Comparison of ENCODE assay signal across 8 mouse cellular contexts in genomic region chr3:95356701-95357449, GRCm38 (mm10). TPM values are rescaled to one million over a fixed set of nuclear protein-coding genes. Genes with fewer than 3 reads are reported as not detected.
A peak's percentile ranks its signal among the peaks of the same experiment; 100 is the strongest.
DNase-seq lines count a peak whose midpoint lies in the region; ATAC-seq and TF ChIP-seq lines count a peak whose summit lies in the region.
"Not testable (repeated sequence)": the region's sequence is repeated elsewhere in the genome, so short reads cannot be mapped to it uniquely, and the experiment has no call there.

TSS of gene Setdb1 (minus strand) at chr3:95357202.

- ATAC-seq in activated CD4-positive, CD25-positive, alpha-beta regulatory T cell, adult 4 months: peak; percentile 87

- H3K9me3 ChIP-seq in megakaryocyte, embryonic 14.5 days: peaks cover 19% of the 10 kb centered on the region

- not testable (repeated sequence) for TF ChIP-seq POLR2A in cortical plate, adult 2 months (IDR thresholded peaks at IDR 0.05; ENCODE audit: extremely low read depth, insufficient read depth, low read length)

- TF ChIP-seq CTCF in cortical plate, adult 2 months (IDR thresholded peaks at IDR 0.05; ENCODE audit: extremely low read depth, insufficient read depth, low read length): not testable (repeated sequence)

- H3K27me3 ChIP-seq in megakaryocyte, embryonic 14.5 days (replicated peaks): not testable (repeated sequence)

- peak; percentile 86 to 89 for DNase-seq in gastrocnemius, adult 8-10 months (ENCODE audit: low spot score in 2 of 2)
- peak; percentile 96 for DNase-seq in hindlimb bud, embryonic 11.5 days (ENCODE audit: extremely low spot score, low read depth, low spot score)
- DNase-seq in left cerebral cortex, adult 8-10 months (ENCODE audit: low spot score in 2 of 2): peak; percentile 86 to 90
- peak; percentile 97 to 98 for DNase-seq in right cerebral cortex, postnatal 10 days (ENCODE audit: low spot score in 2 of 2)
- DNase-seq in urinary bladder, postnatal 25 days (ENCODE audit: low spot score): peak; percentile 94

- H3K36me3 ChIP-seq in megakaryocyte, embryonic 14.5 days (replicated peaks; ENCODE audit: low read length): peaks cover 30% of the 10 kb centered on the region

- H3K4me3 ChIP-seq in cortical plate, adult 2 months (ENCODE audit: insufficient read depth, low read length): peak within 1 kb of the TSS; percentile 66
- peak within 1 kb of the TSS; percentile 92 for H3K4me3 ChIP-seq in megakaryocyte, embryonic 14.5 days (replicated peaks)

- H3K27ac ChIP-seq in cortical plate, adult 2 months (ENCODE audit: insufficient read depth, low read length): peak within 1 kb of the TSS; percentile 19; the same call in 1 of the 2 replicates

- H3K4me1 ChIP-seq in cortical plate, adult 2 months (ENCODE audit: control insufficient read depth, insufficient read depth, low read length): not testable (repeated sequence)
- peaks cover 19% of the 10 kb centered on the region for H3K4me1 ChIP-seq in megakaryocyte, embryonic 14.5 days

RNA-seq across cellular contexts. Expression of gene Setdb1, which starts in this region (rescaled TPM):
- polyA plus RNA-seq in activated CD4-positive, CD25-positive, alpha-beta regulatory T cell, adult 4 months (2017; shearing (Covaris generic)): 10 to 100 TPM; 16.9 to 25.5 TPM
- 34.6 and 37.5 TPM in 2 replicates for polyA plus RNA-seq in cortical plate, adult 2 months (2012; rRNA removed)
- total RNA-seq in gastrocnemius, adult 8-10 months (2022): 10 to 100 TPM in 2 of 4 experiments, 1 to 10 TPM in 2; 8.4 to 10.7 (median 10.1) TPM
- total RNA-seq in left cerebral cortex, adult 8-10 months (2022): 10 to 100 TPM; 31.6 to 36.9 (median 34.8) TPM
- polyA plus RNA-seq in megakaryocyte, embryonic 14.5 days (2012; ENCODE audit: insufficient read depth, low replicate concordance): 2.3 and 6.3 TPM in 2 replicates

Comparison
In these comparisons a context has a peak if more than half of its experiments do, and no peak if none do; other contexts are left out.
1. Peak in every context shown above with its lines: DNase-seq, ATAC-seq, H3K4me3 ChIP-seq and H3K27ac ChIP-seq.